Mouse (Mus musculus) intestine, embryonic 15.5 days (tissue): ENCODE results near the gene Ranbp17. TPM values are rescaled to one million over a fixed set of nuclear protein-coding genes. Genes with fewer than 3 reads are reported as not detected.
A peak's percentile ranks its signal among the peaks of the same experiment; 100 is the strongest.

ENCODE experiments used
- ATAC-seq: fragments of 200-750 bp; cut with Nextera tagmentation; 2 replicates; pipeline ENCODE4 v1.8.0; 2017; ENCODE audit warnings: moderate TSS enrichment, moderate library complexity
- H3K27ac ChIP-seq: fragments of 300-500 bp; sonication (generic); 2 replicates; pipeline ENCODE4 v1.5.1; 2015; ENCODE audit warnings: mild to moderate bottlenecking, inconsistent platforms
- H3K27me3 ChIP-seq: fragments of 300-500 bp; sonication (generic); replicated peaks from 2 replicates; pipeline ENCODE4 v1.6.1; 2015; ENCODE audit warnings: inconsistent platforms
- H3K36me3 ChIP-seq: fragments of 300-500 bp; sonication (generic); 2 replicates; pipeline ENCODE4 v1.6.1; 2015; ENCODE audit warnings: inconsistent platforms
- H3K4me1 ChIP-seq: fragments of 300-500 bp; sonication (generic); replicated peaks from 2 replicates; pipeline ENCODE4 v1.6.1; 2015; ENCODE audit warnings: inconsistent platforms
- H3K4me2 ChIP-seq: fragments of 300-500 bp; sonication (generic); replicated peaks from 2 replicates; pipeline ENCODE4 v1.6.1; 2015; ENCODE audit warnings: mild to moderate bottlenecking, inconsistent platforms
- H3K4me3 ChIP-seq: fragments of 300-500 bp; sonication (generic); replicated peaks from 2 replicates; pipeline ENCODE4 v1.5.1; 2015; ENCODE audit warnings: inconsistent platforms
- H3K9ac ChIP-seq: fragments of 300-500 bp; sonication (generic); 2 replicates; pipeline ENCODE4 v1.6.1; 2015; ENCODE audit warnings: inconsistent platforms
- H3K9me3 ChIP-seq: fragments of 300-500 bp; sonication (generic); 2 replicates; pipeline ENCODE4 v1.6.1; 2016; ENCODE audit warnings: inconsistent platforms
- WGBS: fragments of 180-500 bp; shearing (Covaris S2); methylation state at CpG from one replicate; pipeline ENCODE4 v1.1.7; 2015; 5-methylcytosine and 5-hydroxymethylcytosine counted together
- polyA plus RNA-seq: library from polyadenylated mRNA; unstranded; fragments of >200 nt; fragmentation: Nextera tagmentation; extraction: Ambion mirVana; gene quantifications from 2 replicates; pipeline ENCODE4 v1.2.1, GENCODE M21; 2015

Ranbp17 gene
- polyA plus RNA-seq, 1 experiment from 2014 or later = 2.7 TPM

DNA sequence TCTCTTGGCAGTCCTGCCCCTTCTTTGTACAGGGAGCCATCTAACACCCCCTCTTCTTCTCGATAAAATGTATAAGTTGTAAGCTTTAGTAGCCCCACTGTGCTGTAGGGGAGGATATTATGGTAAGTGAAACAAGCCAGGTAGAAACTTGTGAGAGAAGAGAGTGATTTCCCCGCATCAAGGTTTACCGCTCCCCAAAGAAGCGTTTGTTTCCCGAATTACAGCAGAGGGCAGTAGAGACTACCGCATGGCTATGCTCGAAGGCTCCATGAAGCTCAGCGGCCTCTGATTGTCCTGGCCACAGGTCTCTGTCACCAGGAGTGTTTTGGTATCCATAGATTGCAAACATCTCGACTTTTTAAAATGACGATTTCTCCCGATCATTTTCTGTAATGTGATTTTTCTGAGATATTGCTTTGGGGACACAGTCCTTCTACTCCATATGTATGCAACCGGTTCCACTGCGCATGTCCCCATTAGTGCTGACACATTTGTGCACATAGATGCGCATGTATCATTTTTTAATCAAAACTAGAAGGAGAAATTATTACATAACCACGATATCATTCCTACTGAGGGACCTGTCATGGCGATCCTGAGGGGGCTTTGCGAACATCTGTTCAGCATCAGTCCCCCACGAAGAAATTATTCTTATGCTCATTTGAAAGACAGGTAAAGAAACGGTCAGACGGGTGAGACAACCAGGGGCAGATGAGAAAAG, 336.9 kb downstream of the Ranbp17 start:
- H3K4me1 ChIP-seq = no peaks in the 10 kb centered on the region
- H3K4me3 ChIP-seq = no peak overlapping the region
- H3K4me2 ChIP-seq = no peak overlapping the region
- ATAC-seq = no peak
- no peaks in the 10 kb centered on the region for H3K9me3 ChIP-seq
- WGBS = 31% methylated on average over 20 of the region's 20 CpGs
- no peak overlapping the region for H3K9ac ChIP-seq
- peaks cover 20% of the 10 kb centered on the region for H3K27me3 ChIP-seq
- H3K36me3 ChIP-seq = no peaks in the 10 kb centered on the region
- no peak overlapping the region for H3K27ac ChIP-seq

DNA sequence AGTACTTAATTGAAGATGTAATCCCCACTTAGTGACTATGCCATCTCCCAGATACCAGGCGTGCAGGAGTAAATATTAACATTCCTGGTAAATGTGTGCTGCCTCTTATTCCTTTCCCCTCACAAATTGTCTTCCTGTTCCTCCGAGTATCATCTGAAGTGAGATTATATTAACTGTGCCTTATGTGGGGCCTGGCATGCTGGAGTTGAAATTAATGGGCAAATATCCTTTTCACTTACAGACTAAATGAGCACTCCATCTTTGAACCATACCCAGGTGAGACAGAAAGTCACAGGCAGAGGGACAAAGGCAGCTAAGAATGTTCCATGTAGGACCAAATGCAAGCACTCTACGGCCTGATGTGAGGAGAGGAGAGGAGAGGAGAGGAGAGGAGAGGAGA, 337.8 kb downstream of the Ranbp17 start:
- Histone ChIP-seq H3K9ac (no peak overlapping the region), H3K4me3 (no peak overlapping the region), H3K4me1 (no peaks in the 10 kb centered on the region), H3K36me3 (no peaks in the 10 kb centered on the region), H3K27ac (no peak overlapping the region), H3K27me3 (peaks cover 13% of the 10 kb centered on the region), H3K9me3 (no peaks in the 10 kb centered on the region), H3K4me2 (no peak overlapping the region)
- no peak for ATAC-seq
- WGBS = 45% methylated on average over 2 of the region's 3 CpGs

DNA sequence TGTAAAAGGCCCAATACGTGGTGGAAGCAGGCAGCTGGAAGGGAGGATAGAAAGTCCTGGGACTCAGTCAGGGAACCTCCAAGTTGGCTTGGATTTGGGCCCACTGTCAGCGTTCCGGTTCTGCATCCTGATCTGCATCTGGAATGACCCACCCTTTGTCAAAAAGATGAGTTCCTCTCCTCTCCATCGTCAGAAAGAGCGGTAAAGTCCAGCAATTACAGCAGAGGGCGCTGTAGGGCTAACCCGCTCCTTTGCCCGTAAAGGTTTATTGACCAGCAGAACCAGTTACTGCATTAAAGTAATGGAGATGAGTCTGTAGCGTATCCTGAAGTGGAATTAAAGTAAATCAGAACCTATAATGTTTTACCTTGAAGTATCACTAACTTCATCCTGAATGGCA, 343.1 kb downstream of the Ranbp17 start:
- no peaks in the 10 kb centered on the region for H3K27me3 ChIP-seq
- no peak for ATAC-seq
- no peaks in the 10 kb centered on the region for H3K9me3 ChIP-seq
- H3K9ac ChIP-seq = no peak overlapping the region
- H3K4me1 ChIP-seq = no peaks in the 10 kb centered on the region
- H3K36me3 ChIP-seq = no peaks in the 10 kb centered on the region
- WGBS = 12% methylated on average over 9 of the region's 9 CpGs
- no peak overlapping the region for H3K4me2 ChIP-seq
- no peak overlapping the region for H3K4me3 ChIP-seq
- no peak overlapping the region for H3K27ac ChIP-seq

DNA sequence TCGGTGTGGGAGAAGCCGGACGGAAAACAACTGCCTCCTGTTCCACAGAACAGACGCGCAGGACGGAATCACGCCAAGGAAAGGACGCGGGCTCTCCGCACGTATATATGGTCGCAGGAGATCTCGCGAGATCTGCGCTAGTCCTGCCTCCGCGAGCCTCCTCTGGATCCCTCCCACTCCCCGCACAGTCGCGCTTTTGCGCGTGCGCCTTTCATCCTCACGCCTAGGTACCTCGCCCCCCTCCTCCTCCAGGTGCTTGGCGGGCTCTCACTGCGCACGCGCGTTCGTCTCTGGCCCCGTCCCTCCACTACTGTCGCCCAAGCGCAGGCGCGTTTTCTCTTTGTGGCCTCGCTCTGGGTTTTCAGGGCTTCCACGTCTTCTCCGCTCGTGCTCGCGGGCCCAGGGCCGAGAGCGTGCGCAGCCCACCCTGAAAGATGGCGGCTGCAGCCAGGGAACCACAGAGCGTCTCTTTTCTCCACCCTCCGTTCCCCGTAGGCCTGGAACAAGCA, 350.5 kb downstream of the Ranbp17 start, which contains the start of gene Npm1:
Npm1 (minus strand) TSS at position 209 of the 509 bp plus-strand sequence.
- H3K36me3 ChIP-seq = no peaks in the 10 kb centered on the region
- no peaks in the 10 kb centered on the region for H3K27me3 ChIP-seq
- peak within 1 kb of the TSS; percentile 72 for H3K4me2 ChIP-seq
- peak within 1 kb of the TSS; percentile 89 for H3K27ac ChIP-seq
- no peaks in the 10 kb centered on the region for H3K9me3 ChIP-seq
- peak within 1 kb of the TSS; percentile 97 for H3K4me3 ChIP-seq
- WGBS = 3% methylated on average over 49 of the region's 49 CpGs
- H3K4me1 ChIP-seq = no peaks in the 10 kb centered on the region
- ATAC-seq = peak; percentile 98
- H3K9ac ChIP-seq = peak within 1 kb of the TSS; percentile 90

DNA sequence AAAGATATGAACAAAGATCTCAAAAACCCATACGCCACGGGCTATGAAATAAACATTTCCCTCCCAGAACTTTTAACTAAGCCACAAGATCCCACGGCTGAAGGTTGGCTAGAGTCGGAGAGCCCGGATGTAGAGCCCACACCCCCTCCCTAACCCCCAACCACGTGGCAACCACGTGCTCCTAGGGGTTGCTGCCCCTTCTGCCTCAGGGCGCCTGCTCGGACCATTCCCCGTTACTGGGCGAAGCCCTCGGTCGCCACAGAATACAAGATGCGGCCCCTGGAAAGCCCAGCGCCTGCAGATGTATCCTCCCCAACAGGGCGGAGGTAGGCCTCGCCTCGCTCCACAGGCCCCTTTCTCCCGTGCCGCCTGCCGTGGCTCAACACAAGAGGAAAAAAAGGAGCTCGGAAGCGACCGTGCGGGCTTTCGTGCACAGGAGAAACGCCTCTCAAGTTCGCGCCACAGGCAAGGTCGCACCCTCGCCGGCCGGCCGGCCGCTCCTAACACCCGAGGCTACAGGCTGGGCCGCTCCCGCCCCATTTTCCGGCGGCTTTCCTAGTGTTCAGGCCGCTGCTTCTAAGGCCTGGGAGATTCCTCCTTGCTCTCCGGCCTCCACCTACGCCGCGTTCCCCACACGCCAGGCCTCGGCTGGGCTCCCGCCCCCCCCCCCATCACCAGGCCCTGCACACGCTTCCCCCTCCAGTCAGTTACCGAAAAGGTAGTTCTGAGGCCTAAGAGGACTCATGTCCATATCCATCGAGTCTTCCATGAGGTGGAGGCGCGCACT, 351.1 kb downstream of the Ranbp17 start:
- Histone ChIP-seq H3K36me3 (0 out of 2 replicates have a peak, but pooled peaks cover 3% of the 10 kb centered on the region), H3K9me3 (no peaks in the 10 kb centered on the region), H3K4me3 (peak overlapping the region; percentile 97), H3K4me2 (peak overlapping the region; percentile 72), H3K27ac (peak overlapping the region; percentile 83), H3K4me1 (no peaks in the 10 kb centered on the region), H3K9ac (peak overlapping the region; percentile 90), H3K27me3 (no peaks in the 10 kb centered on the region)
- 3% methylated on average over 53 of the region's 53 CpGs for WGBS
- ATAC-seq = peak; percentile 64

Other genes starting within 250 kb of the Ranbp17 start
- not detected in 2 replicates for gene Gm12117, start 237.0 kb downstream of the Ranbp17 start, polyA plus RNA-seq
- gene Gabrp, start 65.2 kb upstream of the Ranbp17 start, polyA plus RNA-seq = 0.05 and 0.08 TPM in 2 replicates
- gene D130052B06Rik, start 85.6 kb upstream of the Ranbp17 start, polyA plus RNA-seq = not detected in 2 replicates